Mouse (Mus musculus) retina, adult 2 months (tissue): ENCODE results near the gene Acly.

Experiments used
- DNase-seq: peaks from one replicate; pipeline ENCODE4 v3.0.0-alpha.2; 2012; ENCODE audit warnings: low read depth, low spot score

Acly gene

GRCm38 (mm10) chr11:100527458-100528374 is at the start of gene Acly:
Acly (minus strand) TSS chr11:100528000.
- peak; percentile 96 for DNase-seq

DNA sequence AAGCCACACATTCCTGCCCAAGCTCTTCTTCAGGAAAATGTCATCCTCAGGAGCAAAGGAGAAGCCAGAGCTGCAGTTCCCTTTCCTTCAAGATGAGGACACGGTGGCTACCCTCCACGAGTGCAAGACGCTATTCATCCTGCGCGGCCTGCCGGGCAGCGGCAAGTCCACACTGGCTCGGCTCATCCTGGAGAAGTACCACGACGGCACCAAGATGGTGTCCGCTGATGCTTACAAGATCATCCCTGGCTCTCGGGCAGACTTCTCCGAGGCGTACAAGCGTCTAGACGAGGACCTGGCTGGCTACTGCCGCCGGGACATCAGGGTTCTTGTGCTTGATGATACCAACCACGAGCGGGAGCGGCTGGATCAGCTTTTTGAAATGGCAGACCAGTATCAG is 48.5 kb upstream of the Acly start:
- no peak for DNase-seq

- no peak for DNase-seq
These were observed 47.7 kb upstream of the Acly start for GRCm38 (mm10) chr11:100575484-100575855.

- DNase-seq, result no peak
These were observed 47.1 kb upstream of the Acly start, which contains the start of gene Cnp for GRCm38 (mm10) chr11:100574708-100575483. Cnp (plus strand) TSS chr11:100574904.

DNA sequence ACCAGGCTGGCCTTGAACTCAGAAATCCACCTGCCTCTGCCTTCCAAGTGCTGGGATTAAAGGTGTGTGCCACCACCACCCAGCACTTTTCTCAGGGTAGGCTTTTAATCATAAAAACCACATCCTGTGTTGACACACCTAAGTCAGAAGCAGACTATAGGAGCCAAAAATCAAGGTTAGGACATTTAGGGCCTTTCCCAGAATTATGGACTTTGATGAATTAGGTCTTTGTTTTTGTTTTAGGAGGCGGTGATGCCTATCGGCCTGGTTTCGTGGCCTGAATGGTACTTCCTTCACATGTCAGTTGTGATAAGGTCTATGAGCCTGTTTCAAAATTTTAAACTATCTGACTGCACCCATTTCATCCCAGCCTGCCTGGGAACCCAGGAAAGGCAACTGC is 46.4 kb upstream of the Acly start:
- DNase-seq, result no peak

GRCm38 (mm10) chr11:100571202-100571567 is 43.4 kb upstream of the Acly start:
- no peak for DNase-seq

DNA sequence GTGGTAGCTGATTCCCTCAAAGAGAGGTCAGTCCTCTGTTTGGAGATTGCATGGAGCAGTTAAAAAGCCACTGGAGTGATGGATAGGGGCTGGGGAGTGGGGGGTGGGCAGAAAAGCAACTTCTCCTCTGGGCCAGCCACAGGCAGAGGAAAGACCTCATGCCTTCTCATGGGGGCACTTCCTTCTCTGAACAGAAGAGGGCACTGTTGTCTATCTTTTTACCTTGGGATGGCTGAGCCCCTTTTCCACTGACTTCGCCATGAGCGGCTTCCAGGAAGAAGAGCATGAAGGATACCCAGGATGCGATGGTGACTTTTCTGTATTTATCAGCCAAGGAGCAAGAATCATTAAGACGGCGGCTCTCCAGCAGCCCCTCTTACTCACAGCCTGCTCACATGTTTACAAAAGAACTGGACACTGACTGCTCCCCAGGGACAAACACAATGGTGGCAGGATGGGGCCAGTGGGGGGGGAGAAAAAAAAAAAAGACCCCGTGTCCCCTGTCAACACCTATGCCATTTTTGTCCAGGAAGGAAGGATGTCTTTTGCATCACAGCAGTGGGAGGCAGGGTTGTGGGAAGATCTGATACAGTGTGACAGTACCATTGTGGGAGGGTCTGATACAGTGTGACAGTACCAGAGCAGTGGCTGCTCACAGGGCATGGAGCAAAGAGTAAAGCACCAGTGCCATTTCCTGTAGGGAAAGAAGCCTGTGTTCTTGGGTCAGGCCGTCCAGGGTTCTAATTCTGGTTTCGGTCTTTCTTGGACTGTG is 42.8 kb upstream of the Acly start:
- DNase-seq, result peak; percentile 54

GRCm38 (mm10) chr11:100569789-100570188 is 42.0 kb upstream of the Acly start:
- DNase-seq, result no peak

- DNase-seq, result no peak
These were observed 40.9 kb upstream of the Acly start for GRCm38 (mm10) chr11:100568692-100569091.

GRCm38 (mm10) chr11:100567815-100568245 is 40.0 kb upstream of the Acly start:
- no peak for DNase-seq

GRCm38 (mm10) chr11:100567229-100567628 is 39.4 kb upstream of the Acly start:
- DNase-seq, result no peak

DNA sequence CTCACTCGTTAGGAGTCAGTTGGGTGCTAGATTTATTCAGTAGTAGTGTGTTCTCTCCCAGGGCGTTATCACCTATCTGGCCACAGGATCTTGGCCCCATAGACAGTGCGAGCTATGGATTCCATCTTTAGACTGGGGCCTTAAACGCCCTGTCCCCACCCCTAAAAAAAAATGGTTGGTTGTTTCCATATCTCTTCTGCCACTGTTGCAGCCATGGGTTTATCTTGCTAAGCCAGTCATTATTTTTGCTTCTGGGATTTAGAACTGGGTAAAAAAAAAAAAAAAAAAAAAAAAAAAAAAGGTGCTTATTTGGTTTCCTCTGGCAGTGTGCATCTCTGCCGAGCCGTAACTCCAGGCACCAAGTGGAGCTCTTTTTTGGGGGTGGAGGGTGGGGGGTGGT is 36.9 kb upstream of the Acly start:
- no peak for DNase-seq

DNA sequence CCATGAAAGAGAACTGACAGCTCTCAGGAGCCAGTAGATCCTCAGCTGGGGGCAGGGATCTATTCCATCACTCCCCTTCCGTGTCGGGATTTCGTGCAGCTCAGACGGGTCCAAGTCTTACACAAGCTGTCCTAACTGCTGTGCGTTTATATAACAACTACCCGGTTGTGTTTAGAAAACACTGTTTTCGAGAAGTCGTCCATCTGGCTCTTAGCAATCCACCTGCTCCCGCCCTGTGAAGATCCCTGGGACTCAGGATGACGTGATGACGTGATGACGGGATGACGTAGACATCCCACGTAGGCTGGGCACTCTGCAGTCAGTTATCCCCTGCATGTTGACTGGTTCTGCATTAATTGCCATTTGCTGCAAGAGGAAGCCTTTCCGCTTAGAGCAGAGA is 36.5 kb upstream of the Acly start:
- no peak for DNase-seq

DNA sequence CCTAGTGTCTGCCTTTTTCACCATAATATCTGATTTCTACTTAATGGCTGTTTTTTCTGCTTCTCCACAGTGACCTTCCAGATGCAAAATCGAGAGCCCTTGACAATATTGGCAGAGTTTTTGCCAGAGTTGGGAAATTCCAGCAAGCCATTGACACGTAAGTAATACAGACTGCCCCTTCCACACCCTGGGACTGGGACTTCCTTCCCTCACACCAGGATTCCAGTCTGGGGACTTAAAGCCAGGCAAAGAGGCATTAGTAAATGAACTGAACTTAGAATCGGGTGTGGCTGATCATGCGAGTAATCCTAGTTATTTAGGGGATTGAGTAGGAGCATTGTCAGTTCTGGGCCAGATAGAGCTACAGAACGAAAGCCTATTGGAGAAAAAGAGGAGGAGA is 33.9 kb upstream of the Acly start:
- no peak for DNase-seq

- DNase-seq, result no peak
These were observed 31.7 kb upstream of the Acly start for GRCm38 (mm10) chr11:100559476-100559875.

- DNase-seq, result no peak
These were observed 29.8 kb upstream of the Acly start for GRCm38 (mm10) chr11:100557563-100557962.

DNA sequence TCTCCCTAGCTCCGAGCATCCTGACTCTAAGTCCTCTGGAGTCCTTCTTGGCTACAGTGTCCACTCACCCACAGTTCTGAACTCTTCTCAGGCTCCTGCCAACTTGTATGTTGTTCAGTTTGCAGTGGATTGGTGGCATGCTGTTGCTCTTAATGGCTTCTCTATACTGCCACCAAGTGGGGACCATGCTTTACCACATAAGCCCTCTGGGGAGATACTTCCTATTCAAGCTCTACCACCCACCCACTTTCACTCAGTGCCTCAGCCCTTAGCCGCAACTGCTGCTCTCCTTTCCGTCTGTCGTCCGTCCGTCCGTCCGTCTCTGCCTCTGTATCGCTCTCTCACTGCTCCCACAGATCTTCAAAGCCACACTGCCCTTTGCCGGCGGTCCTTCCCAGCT is 27.8 kb upstream of the Acly start:
- DNase-seq, result no peak

DNA sequence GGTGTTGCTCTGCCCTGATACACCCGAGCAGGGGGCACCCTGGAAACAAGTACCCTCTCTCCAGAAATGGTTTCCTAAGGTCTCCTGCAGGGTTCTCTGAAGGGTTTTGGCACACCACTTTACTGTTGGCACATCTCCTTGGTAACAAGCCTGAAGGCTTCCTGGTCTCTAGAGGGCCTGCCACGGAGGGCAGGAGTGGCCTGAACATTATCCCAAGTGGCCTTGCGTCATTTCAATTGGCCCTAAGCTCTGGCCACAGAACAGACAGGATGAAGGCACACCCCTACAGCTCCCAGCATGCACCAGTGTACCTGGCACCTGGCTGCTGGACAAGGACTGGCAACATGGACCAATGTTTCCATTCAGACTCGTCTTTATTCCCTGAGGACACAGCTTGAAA is 25.0 kb upstream of the Acly start:
- no peak for DNase-seq

DNA sequence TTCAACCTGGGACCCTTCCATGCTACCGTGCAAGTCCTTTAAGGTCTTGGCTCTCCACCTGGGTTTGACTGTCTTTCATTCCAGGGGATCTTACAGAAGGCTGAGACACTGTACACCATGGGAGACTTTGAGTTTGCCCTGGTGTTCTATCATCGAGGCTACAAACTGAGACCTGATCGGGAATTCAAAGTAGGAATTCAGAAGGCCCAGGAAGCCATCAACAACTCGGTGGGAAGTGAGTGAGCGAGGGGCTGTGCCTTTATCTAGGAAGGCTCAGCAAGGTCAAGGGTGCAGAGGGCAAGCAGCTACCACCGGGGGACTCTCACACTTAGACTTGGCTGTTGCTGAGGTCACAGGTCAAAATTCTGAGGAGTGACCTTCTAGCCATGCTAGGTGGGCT is 22.3 kb upstream of the Acly start:
- no peak for DNase-seq

DNA sequence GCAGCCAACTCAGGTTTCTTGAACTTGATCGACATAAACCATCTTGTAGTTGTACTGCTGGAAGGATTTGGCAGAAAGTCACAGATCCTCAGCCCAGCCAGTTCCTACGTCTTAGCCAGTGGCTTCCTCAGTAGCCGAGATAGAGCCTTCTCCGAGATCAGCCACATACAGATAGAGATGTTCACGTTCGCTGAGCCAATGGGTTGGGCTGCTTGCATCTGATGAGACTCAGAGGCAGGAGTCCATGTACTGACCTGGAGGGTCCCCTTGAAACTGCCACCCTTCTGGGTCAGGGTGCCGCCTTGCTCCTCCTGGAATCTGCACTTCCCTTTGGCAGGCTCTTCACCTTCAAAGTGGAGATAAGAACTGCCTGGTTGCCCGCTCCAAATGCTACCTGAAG is 21.7 kb upstream of the Acly start:
- DNase-seq, result no peak

- no peak for DNase-seq
These were observed 20.3 kb upstream of the Acly start for GRCm38 (mm10) chr11:100548141-100548540.

- DNase-seq, result no peak
These were observed 19.2 kb upstream of the Acly start for GRCm38 (mm10) chr11:100546955-100547354.
